Mouse (Mus musculus): ENCODE data around the gene Shroom2.
"Not testable (repeated sequence)": the region's sequence is repeated elsewhere in the genome, so short reads cannot be mapped to it uniquely, and the experiment has no call there.

The Shroom2 gene

GRCm38 (mm10) chrX:152768891-152769599 is at the start of gene Shroom2:
Gene Shroom2, minus strand, starts transcription at chrX:152769465.
- in situ Hi-C loops (cut with MseI, MboI) = no loop called here

GRCm38 (mm10) chrX:152818996-152819395 is 49.7 kb upstream of the Shroom2 start:
- in situ Hi-C loops (cut with MseI, MboI) = loop anchor here (10.0 kb wide), 2 partner anchors 114 to 204 kb away; no protein-coding TSS in a partner anchor

- in situ Hi-C loops (cut with MseI, MboI) = loop anchor here (10.0 kb wide), 2 partner anchors 109 to 199 kb away; no protein-coding TSS in a partner anchor
Observed at GRCm38 (mm10) chrX:152813339-152813738, 44.1 kb upstream of the Shroom2 start.

GRCm38 (mm10) chrX:152805317-152805716 is 36.1 kb upstream of the Shroom2 start:
- in situ Hi-C loops (cut with MseI, MboI) = no loop called here

- in situ Hi-C loops (cut with MseI, MboI) = no loop called here
Observed at GRCm38 (mm10) chrX:152788611-152789010, 19.3 kb upstream of the Shroom2 start.

- in situ Hi-C loops (cut with MseI, MboI) = no loop called here
Observed at GRCm38 (mm10) chrX:152788129-152788528, 18.9 kb upstream of the Shroom2 start.

GRCm38 (mm10) chrX:152781720-152782403 is 12.6 kb upstream of the Shroom2 start, which contains the start of gene Gpr143:
Gene Gpr143, plus strand, starts transcription at chrX:152781921.
- in situ Hi-C loops (cut with MseI, MboI) = no loop called here

GRCm38 (mm10) chrX:152769600-152770157 is 414 bp upstream of the Shroom2 start:
- in situ Hi-C loops (cut with MseI, MboI) = no loop called here

GRCm38 (mm10) chrX:152764171-152764570 is 5.1 kb downstream of the Shroom2 start:
- in situ Hi-C loops (cut with MseI, MboI) = no loop called here

GRCm38 (mm10) chrX:152762855-152763254 is 6.4 kb downstream of the Shroom2 start:
- in situ Hi-C loops (cut with MseI, MboI) = no loop called here

- in situ Hi-C loops (cut with MseI, MboI) = no loop called here
Observed at GRCm38 (mm10) chrX:152762437-152762836, 6.8 kb downstream of the Shroom2 start.

GRCm38 (mm10) chrX:152756293-152756692 is 13.0 kb downstream of the Shroom2 start:
- in situ Hi-C loops (cut with MseI, MboI) = no loop called here

GRCm38 (mm10) chrX:152755819-152756218 is 13.4 kb downstream of the Shroom2 start:
- in situ Hi-C loops (cut with MseI, MboI) = no loop called here

- in situ Hi-C loops (cut with MseI, MboI) = no loop called here
Observed at GRCm38 (mm10) chrX:152745925-152746324, 23.3 kb downstream of the Shroom2 start.

GRCm38 (mm10) chrX:152743642-152744041 is 25.6 kb downstream of the Shroom2 start:
- in situ Hi-C loops (cut with MseI, MboI) = no loop called here

GRCm38 (mm10) chrX:152738759-152739368 is 30.4 kb downstream of the Shroom2 start:
- in situ Hi-C loops (cut with MseI, MboI) = no loop called here

- in situ Hi-C loops (cut with MseI, MboI) = no loop called here
Observed at GRCm38 (mm10) chrX:152738191-152738590, 31.1 kb downstream of the Shroom2 start.

GRCm38 (mm10) chrX:152735283-152735682 is 34.0 kb downstream of the Shroom2 start:
- in situ Hi-C loops (cut with MseI, MboI) = no loop called here

- in situ Hi-C loops (cut with MseI, MboI) = no loop called here
Observed at GRCm38 (mm10) chrX:152716693-152717092, 52.6 kb downstream of the Shroom2 start.

- in situ Hi-C loops (cut with MseI, MboI) = not testable (repeated sequence)
Observed at GRCm38 (mm10) chrX:152710715-152711114, 58.5 kb downstream of the Shroom2 start.

- in situ Hi-C loops (cut with MseI, MboI) = loop anchor here (10.0 kb wide), 1 partner anchor 106 kb away; no protein-coding TSS in a partner anchor
Observed at GRCm38 (mm10) chrX:152708359-152708758, 60.9 kb downstream of the Shroom2 start.

- in situ Hi-C loops (cut with MseI, MboI) = loop anchor here (10.0 kb wide), 1 partner anchor 109 kb away; no protein-coding TSS in a partner anchor
Observed at GRCm38 (mm10) chrX:152705397-152705796, 63.9 kb downstream of the Shroom2 start.

Measured in mouse trophoblast stem cell (cell line).